Mouse (Mus musculus) heart, embryonic 12.5 days (tissue): ENCODE data around the gene Qrsl1. TPM values are rescaled to one million over a fixed set of nuclear protein-coding genes. Genes with fewer than 3 reads are reported as not detected.

Source experiments
- ATAC-seq: fragments of 200-750 bp; cut with Nextera tagmentation; 2 replicates; pipeline ENCODE4 v1.8.0; 2017; ENCODE audit warnings: moderate TSS enrichment, moderate library complexity; ENCODE audit not compliant: insufficient number of reproducible peaks, low FRiP score
- H3K27ac ChIP-seq: fragments of 300-500 bp; sonication (generic); 2 replicates; pipeline ENCODE4 v1.5.1; 2016; ENCODE audit warnings: mild to moderate bottlenecking, moderate library complexity; ENCODE audit not compliant: poor library complexity, severe bottlenecking
- H3K27me3 ChIP-seq: fragments of 300-500 bp; sonication (generic); replicated peaks from 2 replicates; pipeline ENCODE4 v1.6.1; 2016; ENCODE audit warnings: mild to moderate bottlenecking, moderate library complexity
- H3K36me3 ChIP-seq: fragments of 300-500 bp; sonication (generic); 2 replicates; pipeline ENCODE4 v1.6.1; 2016; ENCODE audit warnings: mild to moderate bottlenecking, moderate library complexity
- H3K4me1 ChIP-seq: fragments of 300-500 bp; sonication (generic); replicated peaks from 2 replicates; pipeline ENCODE4 v1.6.1; 2016; ENCODE audit warnings: mild to moderate bottlenecking
- H3K4me2 ChIP-seq: fragments of 300-500 bp; sonication (generic); 2 replicates; pipeline ENCODE4 v1.6.1; 2016; ENCODE audit warnings: mild to moderate bottlenecking, moderate library complexity
- H3K4me3 ChIP-seq: fragments of 300-500 bp; sonication (generic); 2 replicates; pipeline ENCODE4 v1.5.1; 2016; ENCODE audit warnings: mild to moderate bottlenecking
- H3K9ac ChIP-seq: fragments of 300-500 bp; sonication (generic); 2 replicates; pipeline ENCODE4 v1.6.1; 2016; ENCODE audit warnings: mild to moderate bottlenecking, moderate library complexity
- H3K9me3 ChIP-seq: fragments of 300-500 bp; sonication (generic); replicated peaks from 2 replicates; pipeline ENCODE4 v1.6.1; 2016; ENCODE audit warnings: mild to moderate bottlenecking, moderate library complexity
- WGBS: fragments of 180-500 bp; shearing (Covaris S2); methylation state at CpG from one replicate; pipeline ENCODE4 v1.1.7; 2016; 5-methylcytosine and 5-hydroxymethylcytosine counted together
- polyA plus RNA-seq: library from polyadenylated mRNA; unstranded; fragments of >200 nt; fragmentation: Nextera tagmentation; extraction: Ambion mirVana; gene quantifications from 2 replicates; pipeline ENCODE4 v1.2.1, GENCODE M21; 2016

Gene Qrsl1
- polyA plus RNA-seq, 1 experiment from 2014 or later, result 26.1 TPM

DNA sequence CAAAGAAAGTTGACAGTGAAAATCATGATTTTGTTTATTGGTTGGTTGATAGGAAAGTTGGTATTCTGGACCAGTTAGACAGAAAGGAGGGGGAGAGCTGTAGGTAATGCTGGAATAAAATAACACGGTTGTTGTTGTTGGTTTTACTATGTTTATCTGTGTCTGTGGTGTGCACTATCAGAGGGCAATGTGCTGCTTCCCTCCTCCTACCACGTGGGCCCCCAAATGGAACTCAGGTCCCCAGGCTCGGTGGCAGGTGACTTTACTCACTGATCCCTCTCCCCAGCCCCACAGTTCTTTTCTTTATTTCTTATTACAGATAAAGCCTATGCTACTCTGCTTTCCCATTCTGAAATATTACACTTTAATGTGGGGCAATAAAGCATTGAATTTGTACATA, 10.7 kb upstream of the Qrsl1 start:
- ATAC-seq, result no peak
- Histone ChIP-seq H3K36me3 (peaks cover 20% of the 10 kb centered on the region), H3K9me3 (no peaks in the 10 kb centered on the region), H3K4me2 (no peak overlapping the region), H3K9ac (no peak overlapping the region), H3K27ac (no peak overlapping the region), H3K4me3 (no peak overlapping the region), H3K27me3 (no peaks in the 10 kb centered on the region), H3K4me1 (peaks cover 5% of the 10 kb centered on the region)
- WGBS, result 71% methylated on average over 3 of the region's 3 CpGs

DNA sequence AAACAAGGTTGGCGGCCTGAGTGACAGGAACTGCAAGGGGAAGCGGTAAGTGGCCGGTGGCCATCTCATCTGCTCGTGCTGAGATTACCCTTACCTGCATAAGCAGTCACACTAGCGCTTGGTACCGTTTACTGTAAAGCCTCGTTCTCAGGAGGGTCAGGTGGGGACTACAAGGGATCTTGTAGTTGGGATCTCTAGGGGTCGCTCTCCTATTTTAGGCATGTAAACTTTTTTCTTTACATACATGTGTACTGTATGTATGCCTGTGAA, 9.3 kb upstream of the Qrsl1 start:
- WGBS, result 90% methylated on average over 8 of the region's 8 CpGs

DNA sequence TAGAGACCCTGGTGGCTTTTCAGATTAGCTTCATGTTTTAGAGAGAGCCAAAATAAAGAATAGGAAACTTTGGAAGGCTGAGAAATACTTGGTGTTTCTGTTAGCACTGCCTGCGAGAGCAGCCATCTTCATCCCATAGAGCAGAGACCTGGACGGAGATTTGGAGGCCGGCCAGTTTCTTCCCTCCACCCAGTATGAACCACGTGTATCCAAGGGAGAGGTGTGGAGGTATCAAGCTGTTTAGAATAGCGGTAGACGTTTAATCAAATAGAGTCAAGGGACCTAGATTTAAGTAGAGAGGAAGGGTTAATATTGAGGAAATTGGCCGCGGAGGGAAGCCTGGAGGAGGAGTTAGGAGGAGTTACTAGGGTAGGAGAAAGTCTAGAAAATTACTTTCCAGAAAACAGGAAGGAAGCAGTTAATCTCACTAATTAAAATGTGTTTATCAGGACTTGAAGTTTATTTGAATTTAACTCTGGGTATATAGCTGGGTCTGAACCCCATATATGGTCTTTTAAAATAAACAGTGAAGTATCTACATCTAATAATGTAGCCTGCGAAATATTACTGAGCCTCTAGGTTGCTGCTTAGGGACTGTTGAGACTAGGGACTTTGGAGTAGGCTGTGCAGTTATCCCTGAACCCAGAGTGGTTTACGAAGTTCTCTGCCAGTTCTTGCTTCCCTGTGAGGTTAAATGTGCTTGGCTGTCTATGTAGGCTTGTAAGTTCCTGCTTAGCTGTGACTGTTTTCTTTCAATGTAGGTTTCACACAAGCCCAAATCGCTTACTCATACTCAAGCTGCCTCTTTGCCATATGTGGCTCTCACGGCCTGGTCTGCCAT, 8.7 kb upstream of the Qrsl1 start:
- Histone ChIP-seq H3K27ac (no peak overlapping the region), H3K9me3 (no peaks in the 10 kb centered on the region), H3K27me3 (no peaks in the 10 kb centered on the region), H3K9ac (no peak overlapping the region), H3K4me1 (no peaks in the 10 kb centered on the region), H3K36me3 (peaks cover 20% of the 10 kb centered on the region), H3K4me3 (no peak overlapping the region), H3K4me2 (no peak overlapping the region)
- WGBS, result 87% methylated on average over 12 of the region's 12 CpGs
- no peak for ATAC-seq

More for the DNA sequence above, 9.3 kb upstream of the Qrsl1 start:
- H3K4me2 ChIP-seq, result no peak overlapping the region
- ATAC-seq, result no peak
- peaks cover 20% of the 10 kb centered on the region for H3K36me3 ChIP-seq
- no peaks in the 10 kb centered on the region for H3K27me3 ChIP-seq
- H3K27ac ChIP-seq, result no peak overlapping the region
- H3K4me3 ChIP-seq, result no peak overlapping the region
- no peak overlapping the region for H3K9ac ChIP-seq
- H3K4me1 ChIP-seq, result no peaks in the 10 kb centered on the region
- no peaks in the 10 kb centered on the region for H3K9me3 ChIP-seq

DNA sequence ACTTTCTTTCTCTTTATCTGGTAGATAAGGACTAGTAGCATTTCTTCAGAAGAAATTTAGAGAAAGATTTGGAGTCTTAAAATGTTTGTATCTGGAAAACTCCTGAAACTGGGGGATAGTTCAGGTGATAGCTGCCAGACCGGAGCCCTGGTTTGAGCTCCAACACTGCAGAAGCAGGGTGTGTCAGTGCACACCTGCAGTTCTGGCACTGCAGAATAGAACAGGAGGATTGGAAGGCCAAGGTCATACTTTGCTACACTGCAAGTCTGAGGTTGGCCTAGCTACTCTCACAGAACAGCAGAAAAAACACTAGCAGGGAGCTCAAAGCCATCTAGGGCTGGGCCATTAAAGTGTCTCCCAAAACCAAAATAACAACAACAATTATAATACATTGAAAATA, 3.0 kb upstream of the Qrsl1 start:
- no peaks in the 10 kb centered on the region for H3K9me3 ChIP-seq
- WGBS, result 86% methylated on average over 1 of the region's 1 CpGs
- no peak overlapping the region for H3K9ac ChIP-seq
- no peaks in the 10 kb centered on the region for H3K27me3 ChIP-seq
- no peak overlapping the region for H3K4me2 ChIP-seq
- ATAC-seq, result no peak
- no peaks in the 10 kb centered on the region for H3K36me3 ChIP-seq
- H3K4me1 ChIP-seq, result peaks cover 10% of the 10 kb centered on the region
- no peak overlapping the region for H3K4me3 ChIP-seq
- H3K27ac ChIP-seq, result no peak overlapping the region

DNA sequence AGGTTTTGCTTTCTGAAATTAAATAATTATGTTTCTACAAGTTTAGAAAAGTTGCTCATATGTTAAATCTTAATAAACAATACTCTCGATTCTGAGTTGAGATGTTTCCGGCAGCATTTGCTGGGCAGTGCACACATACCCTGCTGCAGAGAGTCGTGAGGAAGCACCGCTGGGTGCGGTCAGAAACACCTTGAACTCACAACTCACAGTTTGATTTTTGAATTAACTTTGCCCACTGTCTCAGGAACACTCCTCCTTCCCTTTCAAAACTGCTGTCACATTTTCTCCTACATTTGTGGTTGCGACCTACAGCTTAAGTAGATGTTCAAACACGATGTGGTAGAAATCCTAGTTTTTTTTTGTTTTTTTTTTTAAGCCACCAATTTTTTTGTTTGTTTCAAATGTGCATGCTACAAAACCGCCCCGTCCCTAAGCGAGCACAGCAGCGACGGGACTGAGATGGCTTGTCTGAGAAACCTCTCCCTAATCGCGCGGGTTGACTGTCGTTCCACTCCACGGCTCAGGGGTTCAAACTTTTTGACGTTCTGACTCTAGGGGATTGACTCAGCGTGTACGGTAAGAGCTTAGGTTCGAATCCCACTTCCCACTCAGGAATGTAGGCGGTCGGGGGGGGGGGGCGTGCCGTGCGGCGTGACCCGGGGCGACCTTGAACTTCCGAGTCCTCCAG, 518 bp downstream of the Qrsl1 start:
- peak overlapping the region; percentile 83 for H3K4me2 ChIP-seq
- peak; percentile 73 for ATAC-seq
- 6% methylated on average over 30 of the region's 30 CpGs for WGBS
- peaks cover 15% of the 10 kb centered on the region for H3K36me3 ChIP-seq
- peak overlapping the region; percentile 91 for H3K4me3 ChIP-seq
- peaks cover 14% of the 10 kb centered on the region for H3K4me1 ChIP-seq
- no peaks in the 10 kb centered on the region for H3K27me3 ChIP-seq
- no peaks in the 10 kb centered on the region for H3K9me3 ChIP-seq
- peak overlapping the region; percentile 83 for H3K9ac ChIP-seq
- peak overlapping the region; percentile 90 for H3K27ac ChIP-seq

DNA sequence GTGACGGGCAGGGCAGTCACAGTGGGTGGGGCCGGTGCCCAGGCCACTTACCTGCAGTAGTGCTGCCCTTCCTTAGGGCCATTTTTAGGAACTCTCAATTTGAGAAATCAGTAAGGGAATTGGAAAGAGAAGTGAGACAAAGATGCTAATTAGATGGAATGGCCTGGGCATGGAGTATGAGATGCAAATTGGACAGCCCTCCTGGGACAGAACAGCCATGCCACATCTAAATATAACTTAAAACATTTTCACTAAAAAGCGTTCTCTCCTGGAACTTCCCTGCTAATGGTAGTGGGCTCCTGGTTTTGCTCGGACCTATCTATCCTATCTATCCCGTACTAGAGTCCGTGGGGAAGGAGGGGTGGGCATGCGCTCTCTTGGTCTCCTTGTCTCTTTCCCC, 3.3 kb downstream of the Qrsl1 start:
- Histone ChIP-seq H3K9me3 (no peaks in the 10 kb centered on the region), H3K27ac (no peak overlapping the region), H3K4me1 (peaks cover 14% of the 10 kb centered on the region), H3K27me3 (no peaks in the 10 kb centered on the region), H3K9ac (no peak overlapping the region), H3K36me3 (peaks cover 40% of the 10 kb centered on the region), H3K4me2 (no peak overlapping the region), H3K4me3 (no peak overlapping the region)
- WGBS, result 85% methylated on average over 7 of the region's 7 CpGs
- no peak for ATAC-seq

DNA sequence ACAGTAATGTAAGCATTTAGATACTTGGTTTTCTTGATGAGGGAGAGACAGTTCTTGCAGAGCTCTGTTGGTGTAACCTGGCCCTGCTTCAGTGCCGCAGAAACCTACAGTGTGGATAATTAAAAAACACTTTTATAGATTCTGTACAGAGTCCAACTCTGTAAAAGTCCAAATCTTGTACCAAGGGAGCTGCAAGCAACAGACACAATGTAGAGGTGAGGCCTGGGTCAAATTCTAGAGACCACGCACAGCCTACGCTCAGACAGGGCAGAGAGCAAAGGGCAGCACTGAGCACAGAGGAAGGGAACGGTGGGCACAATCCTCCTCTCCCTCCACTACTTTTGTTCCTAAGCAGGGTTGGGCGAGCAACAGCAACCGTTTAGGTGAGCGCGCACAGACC, 5.5 kb downstream of the Qrsl1 start:
- Histone ChIP-seq H3K4me3 (no peak overlapping the region), H3K4me2 (no peak overlapping the region), H3K27ac (no peak overlapping the region), H3K27me3 (no peaks in the 10 kb centered on the region), H3K9ac (no peak overlapping the region), H3K4me1 (0 out of 2 replicates have a peak, but pooled peaks cover 4% of the 10 kb centered on the region), H3K9me3 (no peaks in the 10 kb centered on the region), H3K36me3 (peaks cover 57% of the 10 kb centered on the region)
- ATAC-seq, result no peak
- 95% methylated on average over 8 of the region's 8 CpGs for WGBS

DNA sequence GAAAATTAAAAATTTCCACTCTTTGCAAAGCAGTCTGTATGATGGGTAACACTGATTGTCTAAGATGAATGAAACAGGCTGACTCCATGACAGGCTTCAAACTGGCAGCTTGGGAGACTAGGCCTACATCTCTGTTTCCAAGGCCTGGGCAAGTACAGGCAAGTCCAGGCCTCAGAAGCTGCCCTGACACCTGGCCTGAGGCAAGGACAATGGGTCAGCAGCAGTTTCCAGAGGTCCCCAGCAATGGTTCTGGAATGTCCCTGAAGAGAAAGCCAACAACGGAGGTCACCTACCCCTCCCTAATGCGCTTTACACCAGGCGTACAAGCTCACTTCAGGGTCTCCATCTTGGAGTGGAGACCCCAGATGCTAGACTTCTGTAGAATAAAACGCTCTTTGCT, 8.6 kb downstream of the Qrsl1 start:
- no peaks in the 10 kb centered on the region for H3K27me3 ChIP-seq
- ATAC-seq, result no peak
- H3K9me3 ChIP-seq, result no peaks in the 10 kb centered on the region
- no peak overlapping the region for H3K9ac ChIP-seq
- H3K36me3 ChIP-seq, result peaks cover 73% of the 10 kb centered on the region
- H3K4me2 ChIP-seq, result no peak overlapping the region
- H3K4me1 ChIP-seq, result no peaks in the 10 kb centered on the region
- WGBS, result 92% methylated on average over 4 of the region's 4 CpGs
- H3K4me3 ChIP-seq, result no peak overlapping the region
- no peak overlapping the region for H3K27ac ChIP-seq

DNA sequence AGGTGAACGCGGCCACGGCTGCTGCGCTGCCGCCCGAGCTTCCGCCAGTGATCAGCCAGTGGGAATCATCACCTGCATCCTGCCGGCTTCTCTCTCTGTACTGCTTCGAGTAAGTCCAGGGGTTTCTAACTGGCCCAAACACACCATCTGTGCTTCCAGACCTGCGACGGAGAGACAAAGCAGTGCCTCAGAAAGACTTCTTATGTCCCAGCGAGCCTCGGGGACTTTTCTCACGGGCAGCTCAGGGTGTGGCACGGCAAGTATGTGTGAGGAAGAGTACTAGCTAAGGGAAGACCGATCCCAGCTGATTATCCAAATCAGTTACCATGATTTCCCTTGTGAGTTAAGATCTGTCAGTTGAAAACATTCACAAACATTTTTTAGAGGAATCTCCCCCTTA, 12.6 kb downstream of the Qrsl1 start:
- ATAC-seq, result no peak
- H3K27ac ChIP-seq, result no peak overlapping the region
- no peaks in the 10 kb centered on the region for H3K4me1 ChIP-seq
- no peak overlapping the region for H3K4me2 ChIP-seq
- 91% methylated on average over 16 of the region's 16 CpGs for WGBS
- no peaks in the 10 kb centered on the region for H3K9me3 ChIP-seq
- H3K36me3 ChIP-seq, result peaks cover 76% of the 10 kb centered on the region
- no peaks in the 10 kb centered on the region for H3K27me3 ChIP-seq
- no peak overlapping the region for H3K9ac ChIP-seq
- H3K4me3 ChIP-seq, result no peak overlapping the region

DNA sequence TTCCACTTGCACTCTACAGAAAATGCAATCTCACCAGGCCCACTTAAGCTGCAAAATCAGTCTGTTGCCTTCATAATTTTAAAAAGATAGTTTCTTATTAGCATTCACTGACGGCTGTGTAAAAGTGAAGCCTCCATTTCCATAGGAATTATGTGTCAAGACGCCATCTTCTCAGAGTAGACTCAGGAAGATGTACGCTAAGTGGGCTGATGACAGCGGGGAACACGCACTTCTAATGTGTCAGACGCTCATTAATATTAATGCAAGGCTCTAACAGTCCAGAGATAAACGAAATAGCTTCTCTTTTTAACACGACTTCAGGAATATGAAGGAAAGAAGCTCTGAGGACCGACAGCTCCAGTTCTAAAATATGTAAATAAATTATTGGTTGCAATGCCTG, 13.9 kb downstream of the Qrsl1 start:
- Histone ChIP-seq H3K9me3 (no peaks in the 10 kb centered on the region), H3K9ac (no peak overlapping the region), H3K36me3 (peaks cover 66% of the 10 kb centered on the region), H3K4me2 (no peak overlapping the region), H3K27ac (no peak overlapping the region), H3K4me1 (no peaks in the 10 kb centered on the region), H3K4me3 (no peak overlapping the region), H3K27me3 (no peaks in the 10 kb centered on the region)
- no peak for ATAC-seq
- 87% methylated on average over 9 of the region's 9 CpGs for WGBS

DNA sequence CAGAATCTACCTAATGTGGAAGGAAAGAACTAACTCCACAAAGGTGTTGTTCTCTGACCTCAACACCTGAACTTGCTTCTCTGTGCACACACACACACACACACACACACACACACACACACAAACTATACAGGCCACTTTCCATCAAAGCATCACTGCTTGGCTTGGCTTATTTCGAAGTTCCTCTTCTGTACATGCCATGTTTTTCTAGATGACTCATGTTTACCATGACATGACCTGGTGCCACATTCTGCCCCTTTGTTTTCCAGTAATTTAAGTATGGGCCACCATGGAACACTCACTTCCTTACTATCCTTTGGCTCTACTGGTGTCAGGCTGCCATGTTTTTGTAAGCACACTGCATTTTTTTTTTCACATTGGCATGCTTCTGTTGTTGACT, 30.1 kb downstream of the Qrsl1 start:
- Histone ChIP-seq H3K9me3 (peaks cover 4% of the 10 kb centered on the region; the same call in 1 of the 2 replicates), H3K27ac (no peak overlapping the region), H3K36me3 (peaks cover 14% of the 10 kb centered on the region), H3K4me2 (no peak overlapping the region), H3K4me1 (peaks cover 3% of the 10 kb centered on the region; the same call in 1 of the 2 replicates), H3K4me3 (no peak overlapping the region), H3K27me3 (no peaks in the 10 kb centered on the region), H3K9ac (no peak overlapping the region)
- 72% methylated on average over 1 of the region's 1 CpGs for WGBS
- no peak for ATAC-seq
